Mouse (Mus musculus) urinary bladder, postnatal 10 days (tissue): ENCODE measurements around the gene Zfp523.

Experiments
- DNase-seq: peaks from one replicate; pipeline ENCODE4 v3.0.0; 2022; ENCODE audit warnings: low spot score

The Zfp523 gene

DNA sequence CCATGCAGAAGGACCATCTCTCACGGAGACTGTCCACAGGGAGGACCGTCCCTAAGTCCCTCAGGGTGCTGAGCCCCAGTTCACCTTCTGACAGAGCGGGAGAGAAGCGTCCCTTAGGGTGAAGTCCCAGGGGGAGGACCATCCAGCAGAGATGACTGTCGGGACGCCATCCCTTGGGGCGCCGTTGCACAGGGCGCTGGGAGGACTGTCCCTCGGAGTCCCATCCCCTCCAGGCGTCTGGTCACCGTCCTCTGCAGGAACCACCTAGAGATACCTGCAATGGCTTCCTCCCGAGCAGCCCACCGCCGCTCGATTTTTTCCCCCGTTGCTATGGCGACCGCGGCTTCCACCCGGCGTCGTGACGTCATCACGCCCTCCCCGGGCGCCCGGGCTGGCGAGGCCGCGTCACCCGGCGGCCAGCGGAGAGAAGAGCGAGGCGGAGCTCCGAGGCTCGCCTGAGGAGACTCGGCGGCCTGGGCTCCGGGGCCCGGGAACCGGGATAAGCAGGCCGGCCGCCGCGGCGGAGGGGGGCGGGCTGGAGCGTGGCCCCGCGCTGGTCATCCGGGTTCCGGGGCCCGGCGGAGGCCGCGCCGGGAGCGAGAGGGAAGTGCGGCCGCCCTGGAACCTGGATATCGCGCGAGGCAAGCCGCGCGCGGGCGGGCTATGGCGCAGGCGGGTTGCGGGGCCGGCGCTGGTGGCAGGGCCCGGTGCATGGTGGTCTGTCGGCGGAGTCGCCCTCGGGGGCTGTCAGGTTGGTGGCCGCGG, at the start of gene Zfp523:
Gene Zfp523, plus strand, starts transcription at position 355 of the 765 bp plus-strand sequence.
- DNase-seq, result peak; percentile 72

DNA sequence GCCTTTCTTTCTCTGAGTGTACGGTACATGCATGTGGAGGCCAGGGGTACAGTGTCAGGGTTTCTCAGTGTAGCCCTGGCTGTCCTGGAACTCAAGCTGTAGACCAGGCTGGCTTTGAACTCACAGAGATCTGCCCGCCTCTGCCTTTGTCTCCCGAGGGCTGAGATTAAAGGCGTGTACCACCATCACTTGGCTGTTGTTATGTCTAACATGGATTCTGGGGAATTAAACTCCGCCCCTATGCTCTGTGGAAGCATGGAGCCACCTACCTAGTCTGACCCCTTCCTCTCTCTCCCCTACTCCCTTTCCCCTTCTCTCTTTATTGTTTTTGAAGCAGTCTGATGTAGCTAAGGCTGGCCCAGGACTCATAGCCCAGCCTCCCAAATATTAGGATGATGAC, 47.1 kb upstream of the Zfp523 start:
- DNase-seq, result no peak

DNA sequence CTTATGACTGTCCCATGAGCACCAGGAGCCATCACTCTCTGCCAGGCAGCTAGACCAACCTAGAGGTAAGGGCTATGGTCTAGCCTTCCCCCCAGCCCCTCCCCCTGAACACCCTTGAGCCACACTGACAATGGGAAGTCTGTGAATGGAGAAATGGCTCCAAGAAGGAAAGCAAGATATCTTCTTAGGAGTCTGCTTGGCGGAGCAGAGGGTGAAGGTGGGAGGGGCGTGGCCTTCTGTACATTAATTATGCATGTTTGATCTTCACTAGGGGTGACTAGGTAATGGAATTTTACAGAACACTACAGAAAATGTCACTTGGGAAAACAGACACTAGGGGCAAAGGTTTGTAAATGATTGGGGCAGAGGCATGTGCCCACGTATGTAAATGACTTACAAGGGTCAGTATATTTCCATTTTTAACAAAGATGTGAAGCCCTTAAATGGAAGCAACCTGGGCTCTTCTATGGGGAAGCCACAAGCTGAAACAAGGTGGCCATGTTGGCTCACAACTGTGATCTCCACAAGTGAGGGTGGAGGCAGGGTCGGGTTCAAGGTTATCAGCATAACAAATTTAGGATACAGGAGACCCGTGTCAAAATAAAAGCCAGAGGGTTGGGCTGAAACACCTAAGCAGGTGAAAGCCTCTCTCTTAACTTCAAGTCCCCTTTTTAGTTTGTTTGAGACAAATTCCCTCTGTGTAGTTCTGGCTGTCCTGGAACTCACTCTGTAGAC, 46.4 kb upstream of the Zfp523 start:
- DNase-seq, result no peak

GRCm38 (mm10) chr17:28131156-28131555, 45.8 kb upstream of the Zfp523 start:
- no peak for DNase-seq

DNA sequence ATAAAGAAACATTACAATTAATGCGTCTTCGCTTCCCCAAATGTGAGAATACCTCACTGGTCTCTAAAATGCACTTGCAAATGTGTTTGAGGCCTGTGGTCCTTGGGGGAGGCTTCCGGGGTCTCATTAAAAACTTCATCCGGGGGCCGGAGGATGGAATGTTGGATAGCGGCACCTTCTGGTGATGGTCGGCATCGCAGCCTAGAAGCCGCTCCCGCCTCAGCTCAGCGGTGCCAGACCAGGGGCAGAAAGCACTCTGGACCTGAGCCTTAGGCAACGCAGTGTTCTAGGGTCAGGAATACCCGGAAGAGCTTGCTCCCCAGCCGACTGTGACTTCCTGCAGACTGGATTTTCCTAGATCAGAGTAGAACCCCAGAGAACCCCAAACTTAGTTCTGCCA, 43.7 kb upstream of the Zfp523 start:
- DNase-seq, result no peak

- DNase-seq, result no peak
Observed at GRCm38 (mm10) chr17:28135496-28135895, 41.4 kb upstream of the Zfp523 start.

DNA sequence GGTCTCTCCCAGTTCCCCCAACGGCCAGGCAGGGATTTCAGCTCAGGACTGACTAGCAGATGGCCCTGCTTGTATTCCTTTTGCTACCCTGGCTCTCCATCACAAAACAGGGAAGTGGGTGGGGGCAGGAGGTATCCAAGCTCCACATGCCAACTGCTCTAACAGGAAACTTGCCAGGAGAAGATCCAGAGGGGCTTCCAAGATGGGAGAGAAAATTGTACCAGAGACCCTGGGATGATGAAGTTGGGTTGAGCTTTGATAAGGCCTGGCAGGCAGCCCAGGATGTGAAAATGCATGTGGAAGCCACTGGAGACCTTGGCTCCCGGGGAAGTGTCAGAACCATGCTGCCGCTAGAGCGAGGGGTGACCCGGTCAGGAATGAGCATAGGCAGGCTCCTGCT, 40.7 kb upstream of the Zfp523 start:
- DNase-seq, result no peak

GRCm38 (mm10) chr17:28138013-28138412, 38.9 kb upstream of the Zfp523 start:
- no peak for DNase-seq

- no peak for DNase-seq
Observed at GRCm38 (mm10) chr17:28138685-28139084, 38.2 kb upstream of the Zfp523 start.

GRCm38 (mm10) chr17:28140431-28141204, 36.3 kb upstream of the Zfp523 start:
- DNase-seq, result no peak

- no peak for DNase-seq
Observed at GRCm38 (mm10) chr17:28141205-28141650, 35.7 kb upstream of the Zfp523 start.

DNA sequence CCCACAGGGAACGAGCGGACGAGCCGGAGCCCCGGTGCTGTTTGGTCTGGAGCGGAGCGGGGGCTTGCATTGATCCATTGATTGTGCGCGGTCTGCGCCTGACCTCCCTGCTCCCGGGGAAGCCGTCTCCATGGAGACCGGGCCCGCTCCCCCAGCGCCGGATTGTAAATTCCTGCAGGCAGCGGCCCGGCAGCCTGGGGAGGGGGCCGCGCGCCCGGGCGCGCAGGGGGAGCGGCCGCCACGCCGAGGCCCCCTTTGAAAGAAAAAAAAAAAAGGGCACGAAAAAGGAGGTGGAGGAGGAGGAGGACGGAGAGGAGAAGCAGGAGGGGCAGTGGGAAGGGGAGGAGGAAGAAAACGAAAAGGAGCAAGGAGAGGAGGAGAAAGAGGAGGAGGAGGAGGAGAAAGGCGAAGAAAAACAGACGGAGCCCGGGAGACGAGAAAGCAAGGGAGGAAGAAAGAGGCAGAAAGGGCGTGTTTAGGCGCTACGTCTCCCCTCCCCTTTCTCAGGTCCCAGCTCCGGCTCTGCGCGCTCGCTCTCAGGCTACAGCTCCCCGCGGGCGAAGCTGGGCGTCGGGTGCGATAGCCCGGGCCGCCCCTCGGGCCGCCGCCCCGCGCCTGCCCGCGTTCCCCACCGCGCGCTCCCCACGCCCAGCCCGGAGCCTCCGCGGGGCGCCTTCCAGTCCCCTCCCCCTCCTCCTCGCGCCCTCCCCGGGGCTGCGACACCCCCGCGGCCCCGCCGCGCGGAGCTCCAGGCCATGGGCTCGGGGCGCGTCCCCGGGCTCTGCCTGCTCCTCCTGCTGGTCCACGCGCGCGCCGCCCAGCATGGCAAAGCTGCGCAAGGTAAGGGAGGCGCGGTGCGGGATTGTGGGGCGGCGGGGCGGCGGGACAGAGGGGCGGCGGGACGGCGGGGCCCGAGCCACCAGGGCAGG, 34.9 kb upstream of the Zfp523 start, which contains the start of gene Scube3:
Gene Scube3, plus strand, starts transcription at position 371 of the 929 bp plus-strand sequence.
- no peak for DNase-seq

- DNase-seq, result no peak
Observed at GRCm38 (mm10) chr17:28142700-28143610, 34.0 kb upstream of the Zfp523 start.

DNA sequence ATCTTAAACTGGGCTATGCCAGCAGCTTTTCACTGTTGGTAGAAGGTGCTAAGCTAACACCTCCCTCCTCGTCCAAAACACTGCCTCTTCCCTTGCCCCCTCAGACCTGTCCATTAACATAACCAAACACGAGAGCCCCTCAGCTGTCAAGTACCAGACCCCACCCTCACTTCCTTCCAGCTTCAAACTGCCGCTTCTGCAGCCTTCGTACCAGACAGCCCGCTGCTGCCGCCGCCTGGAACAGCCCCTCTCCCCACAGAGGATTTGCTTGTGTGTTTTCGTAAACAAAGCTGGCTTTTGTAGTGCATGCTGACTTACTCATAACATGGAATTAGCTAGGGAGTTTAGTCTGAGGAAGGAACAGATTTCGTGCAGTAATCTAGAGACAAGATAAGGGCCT, 33.2 kb upstream of the Zfp523 start:
- no peak for DNase-seq

DNA sequence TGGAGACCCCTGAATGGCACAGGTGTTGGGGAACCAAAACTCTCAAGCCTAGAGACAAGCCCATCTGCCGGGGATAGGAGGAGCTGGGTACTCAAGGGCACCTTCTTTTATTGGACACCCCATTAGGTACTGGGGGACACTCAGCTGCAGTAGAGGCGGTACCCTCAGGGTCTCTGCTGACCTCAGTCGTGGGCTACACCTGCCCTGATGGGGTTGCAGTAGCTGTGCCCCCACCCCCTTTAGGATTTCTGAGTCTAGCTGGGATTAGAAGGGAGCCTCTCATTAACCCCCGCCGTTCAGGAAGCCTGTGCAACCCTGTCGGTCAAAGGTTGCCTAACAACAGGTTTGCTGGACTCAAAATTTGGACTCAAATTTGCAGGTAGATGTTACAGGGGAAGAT, 32.7 kb upstream of the Zfp523 start:
- no peak for DNase-seq

DNA sequence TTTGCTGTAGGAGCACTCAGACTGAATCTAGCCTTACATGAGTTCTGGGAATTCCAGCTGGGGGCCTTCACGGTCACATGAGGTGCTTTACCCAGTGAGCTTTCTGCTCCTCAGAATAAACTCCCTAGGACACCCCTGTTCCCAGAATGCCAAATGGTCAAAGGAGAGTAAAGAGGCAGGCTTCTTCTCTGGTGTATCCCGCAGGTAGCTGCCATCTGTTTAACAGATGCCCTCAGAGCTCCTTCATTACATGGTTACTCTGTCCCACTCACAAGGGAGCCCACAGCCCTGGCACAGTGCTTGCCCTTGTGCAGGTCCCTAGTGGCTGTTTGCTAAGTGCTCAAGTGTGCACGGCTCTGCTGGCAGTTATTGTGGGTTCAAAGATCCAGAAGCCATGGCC, 28.6 kb upstream of the Zfp523 start:
- DNase-seq, result no peak

DNA sequence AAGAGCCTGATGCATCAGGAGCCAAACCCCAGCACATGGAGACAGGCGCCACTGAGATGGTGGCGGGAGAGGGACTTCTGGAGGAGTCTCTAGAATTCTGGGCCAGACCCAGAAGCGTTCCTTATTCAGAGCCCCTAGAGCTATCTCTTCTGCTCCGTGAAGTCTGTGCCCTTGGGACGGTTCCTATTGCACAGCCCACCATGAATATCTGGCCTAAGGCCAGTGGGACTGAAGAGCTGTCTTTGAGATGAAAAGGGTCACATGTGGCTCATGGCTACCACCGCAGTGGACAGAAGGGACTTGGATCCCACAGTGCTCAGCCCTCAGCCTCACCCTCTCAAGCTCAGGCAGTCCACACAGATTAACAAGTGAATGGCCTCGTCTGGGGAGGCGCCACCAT, 27.2 kb upstream of the Zfp523 start:
- no peak for DNase-seq

GRCm38 (mm10) chr17:28150456-28150855, 26.5 kb upstream of the Zfp523 start:
- no peak for DNase-seq

- no peak for DNase-seq
Observed at GRCm38 (mm10) chr17:28153095-28153494, 23.8 kb upstream of the Zfp523 start.

GRCm38 (mm10) chr17:28154970-28155369, 22.0 kb upstream of the Zfp523 start:
- no peak for DNase-seq
